Mouse (Mus musculus) liver, embryonic 12.5 days (tissue): ENCODE data around the gene Pms2. TPM values are rescaled to one million over a fixed set of nuclear protein-coding genes. Genes with fewer than 3 reads are reported as not detected.

Experiments used
- ATAC-seq: fragments of 200-750 bp; cut with Nextera tagmentation; 2 replicates; pipeline ENCODE4 v1.8.0; 2017; ENCODE audit warnings: moderate number of reproducible peaks, mild to moderate bottlenecking, moderate library complexity
- H3K27ac ChIP-seq: fragments of 300-500 bp; sonication (generic); 2 replicates; pipeline ENCODE4 v1.5.1; 2016; ENCODE audit warnings: mild to moderate bottlenecking
- H3K27me3 ChIP-seq: fragments of 300-500 bp; sonication (generic); replicated peaks from 2 replicates; pipeline ENCODE4 v1.6.1; 2016; ENCODE audit warnings: mild to moderate bottlenecking, moderate library complexity
- H3K36me3 ChIP-seq: fragments of 300-500 bp; sonication (generic); 2 replicates; pipeline ENCODE4 v1.6.1; 2016; ENCODE audit warnings: mild to moderate bottlenecking, moderate library complexity
- H3K4me1 ChIP-seq: fragments of 300-500 bp; sonication (generic); 2 replicates; pipeline ENCODE4 v1.6.1; 2016
- H3K4me2 ChIP-seq: fragments of 300-500 bp; sonication (generic); 2 replicates; pipeline ENCODE4 v1.6.1; 2016; ENCODE audit warnings: mild to moderate bottlenecking, moderate library complexity
- H3K4me3 ChIP-seq: fragments of 300-500 bp; sonication (generic); 2 replicates; pipeline ENCODE4 v1.5.1; 2016; ENCODE audit warnings: mild to moderate bottlenecking, moderate library complexity
- H3K9ac ChIP-seq: fragments of 300-500 bp; sonication (generic); 2 replicates; pipeline ENCODE4 v1.6.1; 2016; ENCODE audit warnings: mild to moderate bottlenecking, moderate library complexity
- H3K9me3 ChIP-seq: fragments of 300-500 bp; sonication (generic); replicated peaks from 2 replicates; pipeline ENCODE4 v1.6.1; 2016; ENCODE audit warnings: mild to moderate bottlenecking, moderate library complexity
- WGBS: fragments of 180-500 bp; shearing (Covaris S2); methylation state at CpG from one replicate; pipeline ENCODE4 v1.1.7; 2016; ENCODE audit not compliant: insufficient replicate concordance; 5-methylcytosine and 5-hydroxymethylcytosine counted together
- polyA plus RNA-seq: library from polyadenylated mRNA; unstranded; fragments of >200 nt; fragmentation: Nextera tagmentation; extraction: Ambion mirVana; gene quantifications from 2 replicates; pipeline ENCODE4 v1.2.1, GENCODE M21; 2016

Gene Pms2
- polyA plus RNA-seq: 23.8 and 24.8 TPM in 2 replicates

DNA sequence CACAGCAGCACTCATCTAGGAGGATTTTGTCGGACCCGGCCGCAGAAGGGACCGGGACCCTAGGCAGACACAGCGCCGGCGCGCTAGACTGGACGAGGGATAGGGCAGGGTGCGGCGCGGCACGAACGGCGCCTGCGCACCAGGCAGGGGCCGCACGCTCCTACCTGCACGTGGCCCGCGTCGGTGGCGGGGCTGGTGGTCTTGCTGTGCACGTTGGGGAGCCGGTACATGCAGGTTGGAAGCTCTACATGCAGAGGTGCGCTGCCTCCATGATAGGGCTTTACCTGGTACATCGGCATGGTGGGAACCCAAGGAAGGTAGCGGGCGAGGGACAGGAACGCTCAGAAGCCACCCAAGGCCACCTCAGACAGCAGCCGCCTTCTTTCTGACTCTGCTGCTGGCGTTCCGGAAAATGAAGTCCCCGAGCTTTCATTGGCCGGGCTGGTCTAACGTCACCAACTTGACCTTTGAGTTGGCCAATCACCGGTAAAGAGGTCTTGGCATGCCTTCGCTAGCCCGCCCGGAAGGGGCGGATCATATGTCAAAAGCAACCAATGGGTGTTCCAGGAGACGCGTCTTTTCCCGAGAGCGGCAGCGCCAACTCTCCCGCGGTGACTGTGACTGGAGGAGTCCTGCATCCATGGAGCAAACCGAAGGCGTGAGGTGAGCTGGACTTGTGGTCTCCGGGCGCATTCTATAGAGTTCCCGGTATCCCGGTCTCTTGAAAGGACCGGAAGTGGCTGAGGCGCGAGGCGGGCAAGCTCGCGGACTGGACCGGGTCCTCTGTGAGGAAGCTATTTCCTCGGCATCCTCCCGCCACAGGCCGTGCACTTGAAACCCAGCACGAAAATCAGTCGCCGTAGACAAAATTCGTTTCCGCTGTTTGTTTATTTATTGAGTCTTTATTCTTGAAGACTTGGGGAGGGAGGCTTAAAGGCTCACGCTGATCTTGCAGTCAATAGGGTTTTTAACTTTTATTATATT, at the start of gene Pms2, which contains the start of gene Aimp2:
Pms2 (plus strand) TSS at position 548 of the 984 bp plus-strand sequence.
Aimp2 (minus strand) TSS at position 431 of the 984 bp plus-strand sequence.
- Histone ChIP-seq H3K9ac (peak within 1 kb of the TSS; percentile 84), H3K4me1 (peaks cover 39% of the 10 kb centered on the region), H3K4me3 (peak within 1 kb of the TSS; percentile 74), H3K27me3 (no peaks in the 10 kb centered on the region), H3K4me2 (peak within 1 kb of the TSS; percentile 93), H3K9me3 (no peaks in the 10 kb centered on the region), H3K36me3 (peaks cover 62% of the 10 kb centered on the region), H3K27ac (peak within 1 kb of the TSS; percentile 98)
- under 1% methylated on average over 70 of the region's 70 CpGs for WGBS
- ATAC-seq: peak; percentile 96

DNA sequence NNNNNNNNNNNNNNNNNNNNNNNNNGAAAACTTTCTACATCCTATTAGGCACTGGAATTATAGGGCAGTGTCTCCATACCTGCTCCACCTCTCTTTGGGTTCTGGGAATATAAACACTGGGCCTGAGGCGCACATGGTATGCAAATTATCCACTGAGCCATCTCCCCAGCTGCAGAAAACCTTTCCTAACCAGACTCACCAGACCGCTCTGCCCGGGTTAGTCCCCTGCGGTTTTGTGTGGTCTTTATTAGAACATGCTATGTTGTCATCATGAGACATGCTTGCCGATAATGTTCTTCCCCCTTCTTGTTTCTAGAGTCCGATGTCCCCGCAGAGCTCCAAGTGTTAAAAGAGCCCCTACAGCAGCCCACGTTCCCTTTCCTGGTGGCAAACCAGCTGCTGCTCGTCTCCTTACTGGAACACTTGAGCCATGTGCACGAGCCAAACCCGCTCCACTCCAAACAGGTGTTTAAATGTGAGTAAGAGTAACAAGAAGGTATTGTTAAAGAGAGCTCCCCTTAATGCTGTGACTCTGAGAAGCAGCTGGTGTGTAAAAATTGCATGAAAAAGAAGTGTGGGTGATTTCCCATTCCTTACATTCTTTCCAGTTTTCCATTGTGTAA, 38.1 kb upstream of the Pms2 start:
- ATAC-seq: no peak
- Histone ChIP-seq H3K9me3 (no peaks in the 10 kb centered on the region), H3K4me3 (no peak overlapping the region), H3K27me3 (no peaks in the 10 kb centered on the region), H3K36me3 (peaks cover 53% of the 10 kb centered on the region), H3K27ac (no peak overlapping the region), H3K9ac (no peak overlapping the region), H3K4me1 (peaks cover 18% of the 10 kb centered on the region), H3K4me2 (no peak overlapping the region)
- WGBS: 88% methylated on average over 11 of the region's 11 CpGs

DNA sequence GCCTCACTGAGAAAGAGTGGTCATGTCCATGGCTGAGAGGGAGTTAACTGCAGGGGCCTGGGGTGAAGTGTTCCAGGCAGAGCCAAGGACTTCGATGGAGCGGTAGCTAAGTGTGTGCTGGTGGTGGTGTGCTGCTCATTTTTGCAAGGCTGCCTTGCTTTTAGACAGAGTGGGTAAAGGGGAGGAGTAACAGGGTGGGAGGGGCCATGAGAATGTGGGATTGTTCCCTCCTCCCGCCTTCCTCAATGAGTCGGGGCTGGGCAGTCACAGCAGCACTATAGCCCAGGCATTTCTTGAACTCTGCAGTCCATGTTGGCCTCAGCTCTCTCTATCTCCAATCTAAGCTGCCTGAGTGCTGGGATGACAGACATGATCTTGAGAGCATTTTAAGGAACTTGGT, 35.2 kb upstream of the Pms2 start:
- no peak overlapping the region for H3K9ac ChIP-seq
- WGBS: 79% methylated on average over 4 of the region's 4 CpGs
- ATAC-seq: peak; percentile 66
- H3K4me2 ChIP-seq: no peak overlapping the region
- peaks cover 82% of the 10 kb centered on the region for H3K36me3 ChIP-seq
- H3K27ac ChIP-seq: no peak overlapping the region
- no peak overlapping the region for H3K4me3 ChIP-seq
- peaks cover 18% of the 10 kb centered on the region for H3K4me1 ChIP-seq
- H3K27me3 ChIP-seq: no peaks in the 10 kb centered on the region
- H3K9me3 ChIP-seq: no peaks in the 10 kb centered on the region

DNA sequence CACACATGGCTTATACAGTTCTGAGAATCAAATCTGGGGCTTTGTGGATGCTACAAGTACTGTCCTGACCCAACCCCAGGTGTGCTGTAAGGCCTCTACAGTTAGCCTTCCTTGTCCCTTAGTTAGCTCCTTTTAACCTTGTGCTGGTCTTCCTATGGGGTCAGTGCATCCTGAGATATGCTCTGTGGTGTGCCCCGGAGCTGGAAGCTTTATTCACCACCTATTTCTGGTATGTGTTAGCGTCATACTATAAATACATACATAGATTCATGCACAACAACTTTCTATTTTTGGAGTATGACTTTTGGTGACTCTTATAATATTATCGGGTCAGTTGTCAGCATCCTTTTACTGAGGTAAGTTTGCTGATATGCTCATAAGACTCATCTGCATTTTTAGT, 24.5 kb upstream of the Pms2 start:
- H3K9me3 ChIP-seq: peaks cover 3% of the 10 kb centered on the region; the same call in 1 of the 2 replicates
- H3K9ac ChIP-seq: no peak overlapping the region
- no peak overlapping the region for H3K4me3 ChIP-seq
- peaks cover 100% of the 10 kb centered on the region for H3K36me3 ChIP-seq
- H3K4me1 ChIP-seq: no peaks in the 10 kb centered on the region
- ATAC-seq: no peak
- WGBS: 96% methylated on average over 3 of the region's 3 CpGs
- no peak overlapping the region for H3K4me2 ChIP-seq
- H3K27me3 ChIP-seq: no peaks in the 10 kb centered on the region
- H3K27ac ChIP-seq: no peak overlapping the region

DNA sequence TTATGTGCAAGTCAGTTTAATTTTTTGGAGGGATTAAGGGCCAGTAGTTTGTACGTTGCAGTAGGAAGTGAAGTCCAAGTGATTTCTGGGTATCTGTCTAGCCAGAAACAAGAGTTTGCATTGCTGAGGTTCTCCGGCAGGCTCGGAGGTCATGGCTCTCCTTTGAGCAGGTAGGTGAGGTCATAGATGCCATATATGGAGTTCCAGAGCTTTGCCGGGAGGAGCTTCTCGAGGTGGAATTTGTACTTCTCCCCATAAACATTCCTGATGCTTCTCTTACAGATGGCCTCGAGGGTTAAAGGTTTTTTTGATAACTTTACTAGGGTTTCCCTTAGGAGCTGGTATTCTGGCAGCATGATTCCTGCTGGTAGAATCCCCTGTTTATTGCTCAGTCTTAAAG, 19.0 kb upstream of the Pms2 start:
- no peak overlapping the region for H3K4me3 ChIP-seq
- peaks cover 31% of the 10 kb centered on the region for H3K4me1 ChIP-seq
- no peaks in the 10 kb centered on the region for H3K27me3 ChIP-seq
- H3K36me3 ChIP-seq: peaks cover 100% of the 10 kb centered on the region
- 75% methylated on average over 6 of the region's 6 CpGs for WGBS
- ATAC-seq: no peak
- H3K4me2 ChIP-seq: no peak overlapping the region
- H3K9me3 ChIP-seq: 0 out of 2 replicates have a peak, but pooled peaks cover under 1% of the 10 kb centered on the region
- H3K27ac ChIP-seq: no peak overlapping the region
- H3K9ac ChIP-seq: no peak overlapping the region

DNA sequence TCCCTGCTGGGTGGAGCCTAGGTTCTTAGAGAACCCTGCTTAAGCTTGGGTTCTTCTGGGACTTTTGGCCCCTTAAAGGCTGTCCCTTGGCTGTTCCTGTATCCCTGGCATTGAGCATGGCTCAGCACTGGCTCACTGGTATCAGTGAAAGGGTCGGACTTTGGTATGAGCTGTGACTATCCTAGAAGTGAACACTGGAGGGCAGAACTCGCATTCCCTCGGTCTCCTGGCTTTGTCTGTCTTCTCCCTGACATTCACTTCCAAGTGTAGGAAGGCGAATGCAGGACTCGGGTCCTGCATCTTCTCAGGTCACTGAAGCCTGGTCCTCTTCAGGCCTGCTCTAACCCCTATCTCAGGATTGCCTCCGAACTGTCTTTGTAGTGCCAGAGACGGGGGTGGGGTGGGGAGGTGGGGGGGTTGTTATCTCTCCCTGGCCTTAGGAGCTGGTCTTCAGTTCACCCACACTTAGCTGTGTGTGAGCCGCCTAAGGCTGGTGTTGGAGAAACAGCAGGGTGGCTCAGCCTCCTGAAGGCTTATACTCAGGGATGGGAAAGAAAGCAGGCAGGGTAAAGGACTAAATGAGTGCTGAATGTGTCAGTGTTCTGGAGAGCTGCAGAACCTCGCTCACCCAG, 17.4 kb upstream of the Pms2 start:
- 57% methylated on average over 9 of the region's 9 CpGs for WGBS

DNA sequence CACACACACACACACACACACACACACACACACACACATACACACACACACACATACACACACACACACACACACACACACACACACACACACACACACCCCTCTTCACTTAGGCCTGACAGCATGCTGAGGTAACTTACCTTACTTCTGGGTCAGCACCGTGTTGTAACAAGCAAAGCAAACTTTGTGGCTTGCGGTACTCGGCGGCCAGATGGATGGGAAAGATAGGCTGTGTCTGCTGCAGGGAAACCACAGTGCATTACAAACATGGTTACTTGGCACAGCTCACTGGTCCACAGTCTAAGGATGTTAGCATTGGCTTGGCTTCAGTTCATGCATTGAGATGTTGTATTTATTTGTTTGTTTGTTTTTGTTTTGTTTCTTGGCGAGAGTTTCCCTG, 16.4 kb upstream of the Pms2 start:
- peak; percentile 68 for ATAC-seq
- WGBS: 24% methylated on average over 5 of the region's 5 CpGs
- H3K27ac ChIP-seq: no peak overlapping the region

More for the DNA sequence above, 17.4 kb upstream of the Pms2 start:
- H3K4me3 ChIP-seq: no peak overlapping the region
- H3K4me1 ChIP-seq: peaks cover 31% of the 10 kb centered on the region
- H3K4me2 ChIP-seq: peak overlapping the region; percentile 6; the same call in 1 of the 2 replicates
- H3K9me3 ChIP-seq: no peaks in the 10 kb centered on the region
- peak; percentile 54 for ATAC-seq
- peaks cover 100% of the 10 kb centered on the region for H3K36me3 ChIP-seq
- no peaks in the 10 kb centered on the region for H3K27me3 ChIP-seq
- H3K27ac ChIP-seq: peak overlapping the region; percentile 46; the same call in 1 of the 2 replicates
- no peak overlapping the region for H3K9ac ChIP-seq

DNA sequence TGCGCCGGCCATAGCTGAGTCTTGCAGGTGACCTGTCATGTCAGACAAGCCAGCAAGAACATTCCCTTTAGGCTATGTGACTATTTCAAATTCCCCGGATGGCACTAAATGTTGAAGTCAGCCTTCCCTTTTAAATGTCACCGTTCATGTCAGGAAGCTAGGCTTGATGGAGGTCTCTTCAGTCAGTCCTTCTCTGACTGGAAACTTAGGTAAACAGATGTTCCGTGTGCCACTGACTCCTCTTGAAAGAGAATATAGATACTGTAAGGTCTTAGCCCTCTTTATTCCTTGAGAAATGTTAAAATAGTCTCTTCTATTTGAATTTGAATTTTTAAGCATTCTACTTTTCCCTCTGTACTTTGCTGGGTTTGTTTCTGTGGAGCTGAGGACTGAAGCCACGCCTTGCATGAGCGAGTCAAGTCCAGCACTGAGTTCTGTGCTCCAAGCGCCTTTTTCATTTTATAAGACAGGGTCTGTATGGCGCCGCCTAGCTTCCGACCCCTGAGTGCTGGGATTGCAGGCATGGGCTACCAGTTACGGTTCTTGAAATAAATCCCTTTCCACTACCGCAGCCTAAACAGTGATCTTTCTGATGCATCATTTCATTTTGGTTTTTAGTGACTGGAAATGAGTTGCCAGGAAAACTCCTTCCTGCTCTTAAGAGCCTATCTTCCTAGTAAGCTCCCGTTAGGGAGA, 12.0 kb upstream of the Pms2 start, which contains the start of gene Ankrd61:
Ankrd61 (minus strand) TSS at position 51 of the 696 bp plus-strand sequence.
- Histone ChIP-seq H3K27ac (no peak within 1 kb of the TSS), H3K9ac (no peak within 1 kb of the TSS), H3K4me3 (no peak within 1 kb of the TSS), H3K27me3 (no peaks in the 10 kb centered on the region), H3K4me1 (peaks cover 14% of the 10 kb centered on the region), H3K36me3 (peaks cover 100% of the 10 kb centered on the region), H3K9me3 (no peaks in the 10 kb centered on the region), H3K4me2 (no peak within 1 kb of the TSS)
- 86% methylated on average over 14 of the region's 14 CpGs for WGBS
- no peak for ATAC-seq

More for the DNA sequence above, 16.4 kb upstream of the Pms2 start:
- Histone ChIP-seq H3K36me3 (peaks cover 100% of the 10 kb centered on the region), H3K4me1 (peaks cover 31% of the 10 kb centered on the region), H3K9ac (no peak overlapping the region), H3K9me3 (no peaks in the 10 kb centered on the region), H3K4me3 (no peak overlapping the region), H3K27me3 (no peaks in the 10 kb centered on the region), H3K4me2 (no peak overlapping the region)

DNA sequence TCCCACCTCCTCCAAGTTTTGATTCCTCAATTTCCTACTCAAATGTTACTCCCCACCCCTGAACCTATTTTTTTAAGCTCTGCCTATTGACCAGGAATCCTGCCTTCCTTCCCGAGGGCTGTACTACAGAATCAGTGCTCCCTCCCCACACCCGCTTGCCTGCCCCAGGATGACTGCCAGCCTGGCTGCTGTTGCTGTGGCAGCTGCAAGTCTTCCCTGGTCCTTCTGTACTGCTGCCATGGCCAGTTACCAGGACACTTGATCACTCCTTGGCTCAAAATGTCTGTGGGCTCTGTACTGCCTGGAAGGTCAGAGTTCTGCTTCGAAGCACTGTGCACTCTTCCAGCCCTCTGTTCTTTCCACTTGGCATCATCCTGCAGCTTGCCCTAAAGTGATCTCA, 7.7 kb upstream of the Pms2 start:
- 90% methylated on average over 3 of the region's 3 CpGs for WGBS
- H3K4me2 ChIP-seq: no peak overlapping the region
- peaks cover 28% of the 10 kb centered on the region for H3K4me1 ChIP-seq
- no peaks in the 10 kb centered on the region for H3K9me3 ChIP-seq
- no peak overlapping the region for H3K4me3 ChIP-seq
- peaks cover 100% of the 10 kb centered on the region for H3K36me3 ChIP-seq
- H3K27ac ChIP-seq: no peak overlapping the region
- H3K27me3 ChIP-seq: no peaks in the 10 kb centered on the region
- no peak for ATAC-seq
- no peak overlapping the region for H3K9ac ChIP-seq

DNA sequence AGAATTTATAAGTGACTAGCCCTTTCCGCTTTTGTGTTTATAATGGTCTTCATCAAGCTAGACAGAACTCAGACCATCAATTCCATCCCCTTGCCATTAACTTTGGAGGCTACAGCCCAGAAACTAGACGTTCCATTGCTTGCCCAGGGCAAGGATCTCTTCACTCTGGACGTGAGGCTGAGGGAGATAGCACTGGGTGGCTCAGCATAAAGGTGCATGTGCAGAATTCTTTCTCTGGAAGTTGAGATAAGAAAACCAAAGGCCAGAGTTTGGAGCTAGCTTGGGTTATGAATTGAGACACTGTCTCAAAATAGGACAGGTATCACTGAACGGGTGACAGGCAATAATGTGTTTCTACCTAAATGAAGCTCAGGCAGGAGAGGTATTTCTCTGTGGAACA, 6.0 kb upstream of the Pms2 start:
- peak; percentile 74 for ATAC-seq
- H3K27ac ChIP-seq: peak overlapping the region; percentile 53; the same call in 1 of the 2 replicates

DNA sequence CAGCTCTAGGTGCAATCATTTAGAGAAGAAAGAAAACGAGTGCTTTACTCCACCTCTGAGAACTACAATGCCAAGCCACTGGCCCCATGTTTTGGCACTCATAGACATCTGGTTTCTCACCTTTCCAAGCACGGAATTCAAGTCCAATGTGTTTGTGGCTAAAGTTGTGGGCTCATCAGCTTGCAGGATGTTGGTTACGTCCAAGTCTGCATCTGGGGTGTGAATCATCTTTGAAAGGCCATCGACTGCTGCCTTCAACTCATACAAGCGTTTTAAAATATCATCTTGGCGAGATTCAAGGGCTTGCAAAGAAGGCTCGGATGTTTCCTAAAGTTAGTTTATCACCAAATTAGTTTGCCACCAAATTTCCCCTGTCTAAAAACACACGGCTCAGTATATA, 3.3 kb upstream of the Pms2 start:
- Histone ChIP-seq H3K4me2 (no peak overlapping the region), H3K9me3 (no peaks in the 10 kb centered on the region), H3K27ac (0 out of 2 replicates have a peak overlapping the region, but pooled peaks have one; percentile 68), H3K4me3 (no peak overlapping the region), H3K9ac (no peak overlapping the region), H3K27me3 (no peaks in the 10 kb centered on the region), H3K36me3 (peaks cover 67% of the 10 kb centered on the region), H3K4me1 (peaks cover 56% of the 10 kb centered on the region)
- ATAC-seq: no peak
- 84% methylated on average over 8 of the region's 8 CpGs for WGBS

More for the DNA sequence above, 6.0 kb upstream of the Pms2 start:
- H3K9me3 ChIP-seq: no peaks in the 10 kb centered on the region
- H3K4me2 ChIP-seq: no peak overlapping the region; the same call in 1 of the 2 replicates
- H3K4me1 ChIP-seq: peaks cover 45% of the 10 kb centered on the region
- H3K9ac ChIP-seq: 0 out of 2 replicates have a peak overlapping the region, but pooled peaks have one; percentile 0
- H3K27me3 ChIP-seq: no peaks in the 10 kb centered on the region
- H3K4me3 ChIP-seq: no peak overlapping the region
- H3K36me3 ChIP-seq: peaks cover 93% of the 10 kb centered on the region
- WGBS: 37% methylated on average over 4 of the region's 4 CpGs
